Mouse (Mus musculus) erythroblast, embryonic 14.5 days (primary cell): ENCODE results near the gene Nalcn. TPM values are rescaled to one million over a fixed set of nuclear protein-coding genes. Genes with fewer than 3 reads are reported as not detected.

Experiments
- H3K27me3 ChIP-seq: 2 replicates; pipeline ENCODE4 v1.6.1; 2012; ENCODE audit warnings: inconsistent platforms; ENCODE audit not compliant: control insufficient read depth
- H3K36me3 ChIP-seq: 2 replicates; pipeline ENCODE4 v1.6.1; 2012; ENCODE audit warnings: mild to moderate bottlenecking, inconsistent platforms; ENCODE audit not compliant: control insufficient read depth
- H3K4me1 ChIP-seq: 2 replicates; pipeline ENCODE4 v1.6.1; 2012; ENCODE audit warnings: inconsistent platforms; ENCODE audit not compliant: control insufficient read depth
- H3K4me3 ChIP-seq: replicated peaks from 2 replicates; pipeline ENCODE3; 2012; ENCODE audit warnings: moderate library complexity, mild to moderate bottlenecking, inconsistent platforms
- H3K9me3 ChIP-seq: 2 replicates; pipeline ENCODE4 v1.6.1; 2012; ENCODE audit warnings: low read length, inconsistent platforms, mixed read lengths; ENCODE audit not compliant: control insufficient read depth
- GATA1 ChIP-seq: IDR thresholded peaks from 2 replicates; pipeline ENCODE4 v1.6.1; 2012; ENCODE audit warnings: low read length, inconsistent platforms, mixed read lengths
- TAL1 ChIP-seq: IDR thresholded peaks from 3 replicates; pipeline ENCODE4 v1.6.1; 2012; ENCODE audit warnings: low read length, inconsistent platforms, mixed read lengths
- polyA plus RNA-seq: library from polyadenylated mRNA; stranded (reverse); fragments of >175 nt; gene quantifications from 2 replicates; pipeline ENCODE4 v1.2.3, GENCODE M21; 2012

Nalcn gene
- polyA plus RNA-seq, 1 experiment, result not detected

GRCm38 (mm10) chr14:123587412-123587811 lies 39.5 kb downstream of the Nalcn start:
- no peaks in the 10 kb centered on the region for H3K27me3 ChIP-seq
- TF ChIP-seq GATA1, result no peak
- TF ChIP-seq TAL1, result no peak
- no peaks in the 10 kb centered on the region for H3K9me3 ChIP-seq

GRCm38 (mm10) chr14:123582433-123582832 lies 44.5 kb downstream of the Nalcn start:
- no peaks in the 10 kb centered on the region for H3K36me3 ChIP-seq
- H3K4me1 ChIP-seq, result no peaks in the 10 kb centered on the region
- H3K4me3 ChIP-seq, result no peak overlapping the region
- H3K27me3 ChIP-seq, result no peaks in the 10 kb centered on the region
- TF ChIP-seq TAL1, result no peak
- TF ChIP-seq GATA1, result no peak
- H3K9me3 ChIP-seq, result no peaks in the 10 kb centered on the region

More at GRCm38 (mm10) chr14:123587412-123587811, 39.5 kb downstream of the Nalcn start:
- Histone ChIP-seq H3K36me3 (no peaks in the 10 kb centered on the region), H3K4me1 (no peaks in the 10 kb centered on the region), H3K4me3 (no peak overlapping the region)

GRCm38 (mm10) chr14:123575356-123575755 lies 51.6 kb downstream of the Nalcn start:
- no peaks in the 10 kb centered on the region for H3K9me3 ChIP-seq
- no peak overlapping the region for H3K4me3 ChIP-seq
- no peaks in the 10 kb centered on the region for H3K27me3 ChIP-seq
- no peaks in the 10 kb centered on the region for H3K36me3 ChIP-seq
- TF ChIP-seq GATA1 (no peak), TAL1 (no peak)
- no peaks in the 10 kb centered on the region for H3K4me1 ChIP-seq

- TF ChIP-seq TAL1, result no peak
- TF ChIP-seq GATA1, result no peak
- H3K4me3 ChIP-seq, result no peak overlapping the region
- H3K27me3 ChIP-seq, result no peaks in the 10 kb centered on the region
- no peaks in the 10 kb centered on the region for H3K9me3 ChIP-seq
- no peaks in the 10 kb centered on the region for H3K36me3 ChIP-seq
- no peaks in the 10 kb centered on the region for H3K4me1 ChIP-seq
Observed at GRCm38 (mm10) chr14:123574936-123575335, 52.0 kb downstream of the Nalcn start.

GRCm38 (mm10) chr14:123566599-123566998 lies 60.3 kb downstream of the Nalcn start:
- Histone ChIP-seq H3K27me3 (no peaks in the 10 kb centered on the region), H3K9me3 (0 out of 2 replicates have a peak, but pooled peaks cover 3% of the 10 kb centered on the region), H3K4me1 (no peaks in the 10 kb centered on the region), H3K4me3 (no peak overlapping the region), H3K36me3 (no peaks in the 10 kb centered on the region)
- TF ChIP-seq GATA1, result no peak
- TF ChIP-seq TAL1, result no peak

- no peaks in the 10 kb centered on the region for H3K36me3 ChIP-seq
- no peaks in the 10 kb centered on the region for H3K4me1 ChIP-seq
- no peaks in the 10 kb centered on the region for H3K27me3 ChIP-seq
- no peak for TF ChIP-seq TAL1
- TF ChIP-seq GATA1, result no peak
- no peak overlapping the region for H3K4me3 ChIP-seq
- H3K9me3 ChIP-seq, result no peaks in the 10 kb centered on the region
Observed at GRCm38 (mm10) chr14:123555533-123555932, 71.4 kb downstream of the Nalcn start.

- H3K9me3 ChIP-seq, result no peaks in the 10 kb centered on the region
- no peak for TF ChIP-seq TAL1
- TF ChIP-seq GATA1, result no peak
- H3K27me3 ChIP-seq, result no peaks in the 10 kb centered on the region
- H3K4me3 ChIP-seq, result no peak overlapping the region
- H3K4me1 ChIP-seq, result no peaks in the 10 kb centered on the region
- no peaks in the 10 kb centered on the region for H3K36me3 ChIP-seq
Observed at GRCm38 (mm10) chr14:123554936-123555335, 72.0 kb downstream of the Nalcn start.

- TF ChIP-seq GATA1 (no peak), TAL1 (no peak)
- no peaks in the 10 kb centered on the region for H3K27me3 ChIP-seq
- H3K4me1 ChIP-seq, result no peaks in the 10 kb centered on the region
- H3K4me3 ChIP-seq, result no peak overlapping the region
- H3K9me3 ChIP-seq, result no peaks in the 10 kb centered on the region
- no peaks in the 10 kb centered on the region for H3K36me3 ChIP-seq
Observed at GRCm38 (mm10) chr14:123542362-123542761, 84.6 kb downstream of the Nalcn start.

GRCm38 (mm10) chr14:123535636-123536035 lies 91.3 kb downstream of the Nalcn start:
- H3K4me1 ChIP-seq, result no peaks in the 10 kb centered on the region
- H3K27me3 ChIP-seq, result no peaks in the 10 kb centered on the region
- no peak for TF ChIP-seq GATA1
- TF ChIP-seq TAL1, result no peak
- H3K4me3 ChIP-seq, result no peak overlapping the region
- no peaks in the 10 kb centered on the region for H3K36me3 ChIP-seq
- no peaks in the 10 kb centered on the region for H3K9me3 ChIP-seq

- no peaks in the 10 kb centered on the region for H3K27me3 ChIP-seq
- H3K9me3 ChIP-seq, result no peaks in the 10 kb centered on the region
- no peak overlapping the region for H3K4me3 ChIP-seq
- H3K4me1 ChIP-seq, result no peaks in the 10 kb centered on the region
- no peaks in the 10 kb centered on the region for H3K36me3 ChIP-seq
- no peak for TF ChIP-seq TAL1
- TF ChIP-seq GATA1, result no peak
Observed at GRCm38 (mm10) chr14:123533000-123533399, 93.9 kb downstream of the Nalcn start.
